Mouse (Mus musculus): ENCODE measurements around the gene Bcl2l11.

- no peak for TF ChIP-seq CTCF (IDR thresholded peaks at IDR 0.05; ENCODE audit: borderline replicate concordance, insufficient read depth, low read depth, low read length)
- no peak for TF ChIP-seq POLR2A (IDR thresholded peaks at IDR 0.05; ENCODE audit: borderline replicate concordance, insufficient read depth, low read length)
Observed at GRCm38 (mm10) chr2:128179808-128180379, 54.1 kb downstream of the Bcl2l11 start.
